Mouse (Mus musculus) C2C12 (cell line): ENCODE measurements around the gene Gm4763. TPM values are rescaled to one million over a fixed set of nuclear protein-coding genes. Genes with fewer than 3 reads are reported as not detected.

Experiments
- H3K27me3 ChIP-seq: one replicate; pipeline ENCODE4 v1.6.1; 2011; ENCODE audit not compliant: control insufficient read depth, insufficient read depth, insufficient read length
- H3K36me3 ChIP-seq: one replicate; pipeline ENCODE4 v1.6.1; 2011; ENCODE audit not compliant: control insufficient read depth, insufficient read depth
- H3K4me3 ChIP-seq: one replicate; pipeline ENCODE4 v1.5.1; 2011; ENCODE audit warnings: mild to moderate bottlenecking, control low read depth; ENCODE audit not compliant: poor library complexity, insufficient read depth, severe bottlenecking
- H3K79me2 ChIP-seq: one replicate; pipeline ENCODE4 v1.6.1; 2011; ENCODE audit not compliant: control insufficient read depth, insufficient read depth
- H3K79me3 ChIP-seq: one replicate; pipeline ENCODE4 v1.6.1; 2011; ENCODE audit warnings: low read depth, control low read depth
- H3ac ChIP-seq: one replicate; pipeline ENCODE3; 2011; ENCODE audit warnings: low read depth; ENCODE audit not compliant: control insufficient read depth, insufficient read length
- CEBPB ChIP-seq: IDR thresholded peaks from one replicate; pipeline ENCODE4 v1.6.1; 2011; ENCODE audit warnings: low read depth, mild to moderate bottlenecking, control low read depth, moderate library complexity
- CTCF ChIP-seq: IDR thresholded peaks from one replicate; pipeline ENCODE4 v1.5.1; 2011; ENCODE audit not compliant: control insufficient read depth, insufficient read depth, insufficient read length
- FOSL1 ChIP-seq: IDR thresholded peaks from one replicate; pipeline ENCODE4 v1.8.0; 2011; ENCODE audit warnings: mild to moderate bottlenecking, low read length; ENCODE audit not compliant: poor library complexity, insufficient read depth, severe bottlenecking
- MAX ChIP-seq: IDR thresholded peaks from one replicate; pipeline ENCODE4 v1.6.1; 2011; ENCODE audit warnings: mild to moderate bottlenecking, control low read depth
- MYOD1 ChIP-seq: IDR thresholded peaks from one replicate; pipeline ENCODE4 v1.6.1; 2011; ENCODE audit warnings: low read depth; ENCODE audit not compliant: control insufficient read depth, insufficient read length
- MYOG ChIP-seq: IDR thresholded peaks from one replicate; pipeline ENCODE4 v1.6.1; 2011; ENCODE audit not compliant: control insufficient read depth, insufficient read length; ENCODE audit errors: extremely low read depth
- USF1 ChIP-seq: IDR thresholded peaks from one replicate; pipeline ENCODE4 v1.6.1; 2011; ENCODE audit warnings: low read depth, mild to moderate bottlenecking, control low read depth, moderate library complexity
- polyA plus RNA-seq: library from polyadenylated mRNA; unstranded; fragments of >200 nt; fragmentation: generic; extraction: Trizol; gene quantifications from one replicate; pipeline ENCODE4 v1.2.1, GENCODE M21; 2012; ENCODE audit warnings: missing spikeins

Gene Gm4763
- polyA plus RNA-seq, 1 experiment: not detected

DNA sequence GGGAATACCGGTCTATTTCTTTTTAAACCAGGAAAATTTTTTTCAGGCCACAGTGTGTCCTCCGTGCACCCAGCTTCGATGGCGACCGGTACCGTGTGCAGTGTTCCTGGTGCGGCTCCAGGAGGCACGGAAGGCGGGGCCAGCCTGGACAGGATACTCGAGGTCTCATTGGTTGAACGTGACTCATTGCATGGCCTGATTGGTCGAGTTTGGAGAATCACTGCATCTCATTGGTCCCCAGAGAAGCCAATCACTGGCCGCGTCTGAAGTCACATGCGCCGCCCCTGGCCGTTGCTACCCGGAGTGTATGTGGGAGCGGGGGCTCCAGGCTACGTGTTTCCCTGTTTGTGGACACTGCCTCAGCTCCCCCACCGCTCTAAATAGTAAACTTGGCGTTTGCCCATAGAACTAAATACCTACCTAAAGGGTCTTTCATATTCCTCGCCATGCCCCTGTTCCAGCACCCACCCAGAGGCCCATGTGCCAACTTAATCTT, 54.7 kb downstream of the Gm4763 start:
- Histone ChIP-seq H3K36me3 (no peaks in the 10 kb centered on the region), H3K79me2 (no peaks in the 10 kb centered on the region), H3ac (no peak overlapping the region), H3K79me3 (no peaks in the 10 kb centered on the region), H3K4me3 (no peak overlapping the region), H3K27me3 (peaks cover 41% of the 10 kb centered on the region)
- TF ChIP-seq MAX (no peak), MYOD1 (no peak), CTCF (no peak), USF1 (no peak), FOSL1 (no peak), MYOG (no peak), CEBPB (no peak)

Other genes starting within 250 kb of the Gm4763 start
- 160 TPM for gene Cadm4, start 244.9 kb downstream of the Gm4763 start, polyA plus RNA-seq
- 53.8 TPM for gene Zfp428, start 219.9 kb downstream of the Gm4763 start, polyA plus RNA-seq
- gene AC161166.1, start 214.5 kb downstream of the Gm4763 start, polyA plus RNA-seq: 0.16 TPM
- 7.9 TPM for gene Irgq, start 196.2 kb downstream of the Gm4763 start, polyA plus RNA-seq
- 0.23 TPM for gene Pinlyp, start 180.8 kb downstream of the Gm4763 start, polyA plus RNA-seq
- gene Xrcc1, start 180.6 kb downstream of the Gm4763 start, polyA plus RNA-seq: 57.4 TPM
- gene Ethe1, start 139.4 kb downstream of the Gm4763 start, polyA plus RNA-seq: 48.0 TPM
- gene Zfp575, start 139.3 kb downstream of the Gm4763 start, polyA plus RNA-seq: 0.35 TPM
- gene Phldb3, start 116.1 kb downstream of the Gm4763 start, polyA plus RNA-seq: 4.1 TPM
- gene Lypd3, start 90.4 kb downstream of the Gm4763 start, polyA plus RNA-seq: not detected
- not detected for gene Tex101, start 50.2 kb downstream of the Gm4763 start, polyA plus RNA-seq
- not detected for gene BC049730, start 17.7 kb downstream of the Gm4763 start, polyA plus RNA-seq
- not detected for gene Cd177, start 33.4 kb upstream of the Gm4763 start, polyA plus RNA-seq
- 0.04 TPM for gene Ceacam10, start 50.3 kb upstream of the Gm4763 start, polyA plus RNA-seq
- gene Gm9844, start 135.3 kb upstream of the Gm4763 start, polyA plus RNA-seq: 25.5 TPM
- gene Lypd4, start 143.0 kb upstream of the Gm4763 start, polyA plus RNA-seq: not detected
- not detected for gene Dmrtc2, start 143.1 kb upstream of the Gm4763 start, polyA plus RNA-seq
- gene Rps19, start 157.5 kb upstream of the Gm4763 start, polyA plus RNA-seq: 3,185 TPM
- gene Cd79a, start 170.5 kb upstream of the Gm4763 start, polyA plus RNA-seq: 0.09 TPM
- gene Arhgef1, start 176.0 kb upstream of the Gm4763 start, polyA plus RNA-seq: 84.4 TPM
- not detected for gene Gm4881, start 217.6 kb upstream of the Gm4763 start, polyA plus RNA-seq
- 208 TPM for gene Rabac1, start 245.8 kb upstream of the Gm4763 start, polyA plus RNA-seq